Mouse (Mus musculus): ENCODE measurements around the gene Hrc. TPM values are rescaled to one million over a fixed set of nuclear protein-coding genes. Genes with fewer than 3 reads are reported as not detected.
"Not testable (repeated sequence)": the region's sequence is repeated elsewhere in the genome, so short reads cannot be mapped to it uniquely, and the experiment has no call there.

Hrc gene
- polyA plus RNA-seq, 1 experiment from 2014 or later, result 26.6 TPM

- H3K27ac ChIP-seq (ENCODE audit: low read length), result no peak overlapping the region
- H3K9me3 ChIP-seq (replicated peaks; ENCODE audit: control insufficient read depth, low read length), result no peaks in the 10 kb centered on the region
- no peaks in the 10 kb centered on the region for H3K4me1 ChIP-seq (ENCODE audit: control insufficient read depth, insufficient read depth, low read length)
- no peaks in the 10 kb centered on the region for H3K36me3 ChIP-seq (ENCODE audit: control insufficient read depth, insufficient read depth)
- WGBS, result 63% methylated on average over 15 of the region's 15 CpGs
- H3K27me3 ChIP-seq (ENCODE audit: control insufficient read depth, insufficient read depth, low read length), result peaks cover 16% of the 10 kb centered on the region
- H3K9ac ChIP-seq (ENCODE audit: low read length), result no peak overlapping the region
- H3K4me3 ChIP-seq (ENCODE audit: low read length), result no peak overlapping the region
- no peak overlapping the region for H3K4me2 ChIP-seq (ENCODE audit: low read depth, low read length)
- no peak for ATAC-seq (replicated peaks; ENCODE audit: extremely low read depth, insufficient read depth, low FRiP score)
Measured at GRCm38 (mm10) chr7:45355318-45356020, 20.4 kb downstream of the Hrc start.

DNA sequence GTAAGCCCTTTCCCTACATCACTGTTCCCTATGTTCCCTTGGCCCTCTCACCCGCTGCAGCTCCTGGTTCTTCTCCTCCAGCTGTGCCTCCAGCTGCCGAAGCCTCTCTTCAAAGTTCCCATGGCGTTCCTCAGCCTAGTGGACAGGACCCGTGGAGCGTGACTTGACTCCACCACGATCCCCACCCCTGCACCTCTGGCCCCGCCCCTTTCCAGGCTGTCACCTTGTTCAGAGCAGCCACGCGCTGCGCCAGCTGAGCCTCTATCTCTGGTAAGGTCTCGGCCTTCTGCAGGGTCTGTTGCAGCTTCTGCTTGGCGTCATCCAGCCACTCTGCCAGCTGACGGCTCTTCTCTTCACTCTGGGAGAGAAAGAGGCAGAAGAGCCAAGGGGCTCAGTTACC is 21.0 kb downstream of the Hrc start:
- Histone ChIP-seq H3K4me3 (ENCODE audit: low read length) (no peak overlapping the region), H3K4me2 (ENCODE audit: low read depth, low read length) (no peak overlapping the region), H3K27me3 (ENCODE audit: control insufficient read depth, insufficient read depth, low read length) (peaks cover 22% of the 10 kb centered on the region), H3K36me3 (ENCODE audit: control insufficient read depth, insufficient read depth) (no peaks in the 10 kb centered on the region), H3K27ac (ENCODE audit: low read length) (no peak overlapping the region), H3K4me1 (ENCODE audit: control insufficient read depth, insufficient read depth, low read length) (no peaks in the 10 kb centered on the region), H3K9me3 (replicated peaks; ENCODE audit: control insufficient read depth, low read length) (no peaks in the 10 kb centered on the region), H3K9ac (ENCODE audit: low read length) (no peak overlapping the region)
- 31% methylated on average over 13 of the region's 13 CpGs for WGBS
- no peak for ATAC-seq (replicated peaks; ENCODE audit: extremely low read depth, insufficient read depth, low FRiP score)

DNA sequence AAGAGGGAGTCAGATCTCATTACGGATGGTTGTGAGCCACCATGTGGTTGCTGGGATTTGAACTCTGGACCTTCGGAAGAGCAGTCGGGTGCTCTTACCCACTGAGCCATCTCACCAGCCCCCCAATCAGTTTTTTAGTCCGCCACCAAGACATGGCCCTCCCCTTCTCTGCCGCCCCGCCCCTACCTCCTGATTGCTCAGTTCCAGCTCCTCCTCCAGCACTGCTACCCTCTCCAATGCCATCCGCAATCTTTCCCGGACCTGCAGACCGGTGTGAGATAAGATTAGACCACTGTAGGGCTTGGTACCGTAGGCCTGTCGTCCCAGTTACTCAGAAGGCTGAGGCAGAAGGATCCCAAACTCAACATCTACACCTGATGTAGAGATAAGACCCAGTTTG is 24.0 kb downstream of the Hrc start:
- H3K9ac ChIP-seq (ENCODE audit: low read length); H3K4me3 ChIP-seq (ENCODE audit: low read length); H3K27ac ChIP-seq (ENCODE audit: low read length); H3K4me1 ChIP-seq (ENCODE audit: control insufficient read depth, insufficient read depth, low read length); H3K9me3 ChIP-seq (replicated peaks; ENCODE audit: control insufficient read depth, low read length); ATAC-seq (replicated peaks; ENCODE audit: extremely low read depth, insufficient read depth, low FRiP score); H3K4me2 ChIP-seq (ENCODE audit: low read depth, low read length); H3K36me3 ChIP-seq (ENCODE audit: control insufficient read depth, insufficient read depth): not testable (repeated sequence)
- H3K27me3 ChIP-seq (ENCODE audit: control insufficient read depth, insufficient read depth, low read length), result peaks cover 46% of the 10 kb centered on the region
- 42% methylated on average over 9 of the region's 11 CpGs for WGBS

- ATAC-seq (replicated peaks; ENCODE audit: extremely low read depth, insufficient read depth, low FRiP score), result no peak
- no peak overlapping the region for H3K4me2 ChIP-seq (ENCODE audit: low read depth, low read length)
- H3K9ac ChIP-seq (ENCODE audit: low read length), result no peak overlapping the region
- H3K4me1 ChIP-seq (ENCODE audit: control insufficient read depth, insufficient read depth, low read length), result peaks cover 6% of the 10 kb centered on the region
- no peaks in the 10 kb centered on the region for H3K9me3 ChIP-seq (replicated peaks; ENCODE audit: control insufficient read depth, low read length)
- H3K4me3 ChIP-seq (ENCODE audit: low read length), result no peak overlapping the region
- WGBS, result 39% methylated on average over 18 of the region's 18 CpGs
- no peaks in the 10 kb centered on the region for H3K36me3 ChIP-seq (ENCODE audit: control insufficient read depth, insufficient read depth)
- peaks cover 58% of the 10 kb centered on the region for H3K27me3 ChIP-seq (ENCODE audit: control insufficient read depth, insufficient read depth, low read length)
- H3K27ac ChIP-seq (ENCODE audit: low read length), result no peak overlapping the region
Measured at GRCm38 (mm10) chr7:45360404-45361125, 25.5 kb downstream of the Hrc start.

GRCm38 (mm10) chr7:45361243-45361804 is 26.2 kb downstream of the Hrc start:
- no peaks in the 10 kb centered on the region for H3K9me3 ChIP-seq (replicated peaks; ENCODE audit: control insufficient read depth, low read length)
- H3K4me2 ChIP-seq (ENCODE audit: low read depth, low read length), result peak overlapping the region; percentile 73
- peak overlapping the region; percentile 46 for H3K4me3 ChIP-seq (ENCODE audit: low read length)
- WGBS, result under 1% methylated on average over 43 of the region's 43 CpGs
- peaks cover 59% of the 10 kb centered on the region for H3K27me3 ChIP-seq (ENCODE audit: control insufficient read depth, insufficient read depth, low read length)
- 0 out of 2 replicates have a peak overlapping the region, but pooled peaks have one; percentile 8 for H3K9ac ChIP-seq (ENCODE audit: low read length)
- peak; percentile 56 for ATAC-seq (replicated peaks; ENCODE audit: extremely low read depth, insufficient read depth, low FRiP score)
- no peaks in the 10 kb centered on the region for H3K36me3 ChIP-seq (ENCODE audit: control insufficient read depth, insufficient read depth)
- H3K4me1 ChIP-seq (ENCODE audit: control insufficient read depth, insufficient read depth, low read length), result peaks cover 10% of the 10 kb centered on the region
- no peak overlapping the region for H3K27ac ChIP-seq (ENCODE audit: low read length)

GRCm38 (mm10) chr7:45362801-45363200 is 27.7 kb downstream of the Hrc start:
- H3K4me2 ChIP-seq (ENCODE audit: low read depth, low read length), result no peak overlapping the region
- no peak overlapping the region for H3K4me3 ChIP-seq (ENCODE audit: low read length)
- no peak for ATAC-seq (replicated peaks; ENCODE audit: extremely low read depth, insufficient read depth, low FRiP score)
- H3K9me3 ChIP-seq (replicated peaks; ENCODE audit: control insufficient read depth, low read length), result no peaks in the 10 kb centered on the region
- H3K4me1 ChIP-seq (ENCODE audit: control insufficient read depth, insufficient read depth, low read length), result peaks cover 14% of the 10 kb centered on the region
- H3K9ac ChIP-seq (ENCODE audit: low read length), result no peak overlapping the region
- peaks cover 57% of the 10 kb centered on the region for H3K27me3 ChIP-seq (ENCODE audit: control insufficient read depth, insufficient read depth, low read length)
- 6% methylated on average over 13 of the region's 13 CpGs for WGBS
- no peak overlapping the region for H3K27ac ChIP-seq (ENCODE audit: low read length)
- no peaks in the 10 kb centered on the region for H3K36me3 ChIP-seq (ENCODE audit: control insufficient read depth, insufficient read depth)

GRCm38 (mm10) chr7:45363983-45364382 is 28.9 kb downstream of the Hrc start:
- Histone ChIP-seq H3K4me3 (ENCODE audit: low read length) (no peak overlapping the region), H3K27me3 (ENCODE audit: control insufficient read depth, insufficient read depth, low read length) (peaks cover 62% of the 10 kb centered on the region), H3K9me3 (replicated peaks; ENCODE audit: control insufficient read depth, low read length) (no peaks in the 10 kb centered on the region), H3K27ac (ENCODE audit: low read length) (no peak overlapping the region), H3K4me1 (ENCODE audit: control insufficient read depth, insufficient read depth, low read length) (peaks cover 16% of the 10 kb centered on the region), H3K4me2 (ENCODE audit: low read depth, low read length) (no peak overlapping the region), H3K36me3 (ENCODE audit: control insufficient read depth, insufficient read depth) (no peaks in the 10 kb centered on the region), H3K9ac (ENCODE audit: low read length) (no peak overlapping the region)
- no peak for ATAC-seq (replicated peaks; ENCODE audit: extremely low read depth, insufficient read depth, low FRiP score)
- WGBS, result 69% methylated on average over 2 of the region's 2 CpGs

- ATAC-seq (replicated peaks; ENCODE audit: extremely low read depth, insufficient read depth, low FRiP score), result no peak
Measured at GRCm38 (mm10) chr7:45365742-45366651, 30.9 kb downstream of the Hrc start.

More at GRCm38 (mm10) chr7:45365742-45366651, 30.9 kb downstream of the Hrc start:
- H3K9ac ChIP-seq (ENCODE audit: low read length), result peak overlapping the region; percentile 67
- H3K4me2 ChIP-seq (ENCODE audit: low read depth, low read length), result peak overlapping the region; percentile 98
- 5% methylated on average over 35 of the region's 35 CpGs for WGBS
- H3K9me3 ChIP-seq (replicated peaks; ENCODE audit: control insufficient read depth, low read length), result no peaks in the 10 kb centered on the region
- peaks cover 58% of the 10 kb centered on the region for H3K27me3 ChIP-seq (ENCODE audit: control insufficient read depth, insufficient read depth, low read length)
- H3K4me1 ChIP-seq (ENCODE audit: control insufficient read depth, insufficient read depth, low read length), result peaks cover 26% of the 10 kb centered on the region
- no peaks in the 10 kb centered on the region for H3K36me3 ChIP-seq (ENCODE audit: control insufficient read depth, insufficient read depth)
- H3K27ac ChIP-seq (ENCODE audit: low read length), result no peak overlapping the region
- H3K4me3 ChIP-seq (ENCODE audit: low read length), result peak overlapping the region; percentile 65
